Mouse (Mus musculus) midbrain, postnatal 0 days (tissue): ENCODE results near the gene Src. TPM values are rescaled to one million over a fixed set of nuclear protein-coding genes. Genes with fewer than 3 reads are reported as not detected.

Experiments
- ATAC-seq: fragments of 200-750 bp; cut with Nextera tagmentation; 2 replicates; pipeline ENCODE4 v1.8.0; 2017; ENCODE audit warnings: moderate number of reproducible peaks, mild to moderate bottlenecking, moderate TSS enrichment, moderate library complexity; ENCODE audit not compliant: low FRiP score
- DNase-seq: peaks from one replicate; pipeline ENCODE4 v3.0.0-alpha.2; 2015; ENCODE audit warnings: low spot score
- H3K27ac ChIP-seq: fragments of 300-500 bp; sonication (generic); 2 replicates; pipeline ENCODE4 v1.5.1; 2014; ENCODE audit warnings: low read depth, mild to moderate bottlenecking, low read length, mixed read lengths
- H3K27me3 ChIP-seq: fragments of 300-500 bp; sonication (generic); 2 replicates; pipeline ENCODE4 v1.6.1; 2014; ENCODE audit warnings: low read length, control low read depth, mixed read lengths; ENCODE audit not compliant: insufficient read depth
- H3K36me3 ChIP-seq: fragments of 300-500 bp; sonication (generic); 2 replicates; pipeline ENCODE4 v1.6.1; 2014; ENCODE audit warnings: low read length, control low read depth, mixed read lengths; ENCODE audit not compliant: insufficient read depth
- H3K4me1 ChIP-seq: fragments of 300-500 bp; sonication (generic); 2 replicates; pipeline ENCODE4 v1.6.1; 2014; ENCODE audit warnings: mild to moderate bottlenecking, control low read depth, antibody characterized with exemption, low read length, mixed read lengths; ENCODE audit not compliant: insufficient read depth
- H3K4me2 ChIP-seq: fragments of 300-500 bp; sonication (generic); 2 replicates; pipeline ENCODE4 v1.6.1; 2014; ENCODE audit warnings: low read depth, mild to moderate bottlenecking, low read length, mixed read lengths; ENCODE audit not compliant: poor library complexity, severe bottlenecking
- H3K4me3 ChIP-seq: fragments of 300-500 bp; sonication (generic); 2 replicates; pipeline ENCODE4 v1.5.1; 2014; ENCODE audit warnings: low read depth, mild to moderate bottlenecking, low read length, moderate library complexity
- H3K9ac ChIP-seq: fragments of 300-500 bp; sonication (generic); replicated peaks from 2 replicates; pipeline ENCODE4 v1.6.1; 2014; ENCODE audit warnings: mild to moderate bottlenecking, low read length, moderate library complexity, mixed read lengths; ENCODE audit not compliant: poor library complexity, severe bottlenecking
- H3K9me3 ChIP-seq: fragments of 300-500 bp; sonication (generic); 2 replicates; pipeline ENCODE4 v1.6.1; 2016; ENCODE audit warnings: low read length, control low read depth
- CTCF ChIP-seq: IDR thresholded peaks from 2 replicates; pipeline ENCODE4 v1.5.1; 2016; ENCODE audit warnings: antibody characterized with exemption, mild to moderate bottlenecking
- WGBS: fragments of 180-500 bp; shearing (Covaris S2); extraction: QIAGEN DNeasy Blood & Tissue Kit; methylation state at CpG from one replicate; pipeline ENCODE4 v1.1.7; 2014; 5-methylcytosine and 5-hydroxymethylcytosine counted together
- polyA plus RNA-seq: library from polyadenylated mRNA; unstranded; fragments of >200 nt; fragmentation: Nextera tagmentation; extraction: Ambion mirVana; gene quantifications from 2 replicates; pipeline ENCODE4 v1.2.1, GENCODE M21; 2015
- total RNA-seq: library from RNA; depleted of rRNA; stranded (reverse); fragments of >200 nt; gene quantifications from 2 replicates; pipeline ENCODE4 v1.2.3, GENCODE M21; 2014

Src gene
- total and polyA plus RNA-seq, 2 experiments from 2014 or later, result 26.6 to 129 TPM

DNA sequence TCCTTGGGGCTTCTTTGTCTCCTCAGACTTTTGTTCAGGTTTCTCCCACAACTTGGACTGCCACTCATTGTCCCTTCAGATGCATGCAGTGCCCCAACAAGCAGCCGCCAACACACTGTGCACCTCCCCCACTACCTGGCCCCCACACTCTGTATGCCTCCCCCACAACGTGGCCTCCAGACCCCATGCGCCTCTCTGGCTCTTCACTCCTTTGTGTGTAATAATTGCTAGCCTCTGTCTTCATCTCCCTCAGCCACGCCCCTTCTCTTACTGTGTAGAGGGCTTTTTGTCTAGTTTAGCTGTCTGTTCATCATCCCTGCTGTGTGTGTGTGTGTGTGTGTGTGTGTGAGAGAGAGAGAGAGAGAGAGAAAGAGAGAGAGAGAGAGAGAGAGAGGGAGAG is 80.3 kb downstream of the Src start:
- H3K36me3 ChIP-seq, result no peaks in the 10 kb centered on the region
- H3K4me2 ChIP-seq, result no peak overlapping the region
- no peak overlapping the region for H3K4me3 ChIP-seq
- H3K9me3 ChIP-seq, result no peaks in the 10 kb centered on the region
- DNase-seq (no peak), ATAC-seq (no peak)
- 15% methylated on average over 4 of the region's 4 CpGs for WGBS
- H3K27ac ChIP-seq, result no peak overlapping the region; the same call in 1 of the 2 replicates
- H3K9ac ChIP-seq, result no peak overlapping the region
- no peak for TF ChIP-seq CTCF
- 0 out of 2 replicates have a peak, but pooled peaks cover 3% of the 10 kb centered on the region for H3K4me1 ChIP-seq
- no peaks in the 10 kb centered on the region for H3K27me3 ChIP-seq

GRCm38 (mm10) chr2:157500364-157500763 is 82.1 kb downstream of the Src start:
- TF ChIP-seq CTCF, result no peak
- no peak overlapping the region for H3K9ac ChIP-seq
- no peaks in the 10 kb centered on the region for H3K27me3 ChIP-seq
- H3K4me2 ChIP-seq, result no peak overlapping the region
- no peaks in the 10 kb centered on the region for H3K36me3 ChIP-seq
- no peak for ATAC-seq
- H3K4me1 ChIP-seq, result 0 out of 2 replicates have a peak, but pooled peaks cover 3% of the 10 kb centered on the region
- no peak overlapping the region for H3K4me3 ChIP-seq
- no peaks in the 10 kb centered on the region for H3K9me3 ChIP-seq
- 87% methylated on average over 2 of the region's 2 CpGs for WGBS
- no peak overlapping the region for H3K27ac ChIP-seq
- no peak for DNase-seq

DNA sequence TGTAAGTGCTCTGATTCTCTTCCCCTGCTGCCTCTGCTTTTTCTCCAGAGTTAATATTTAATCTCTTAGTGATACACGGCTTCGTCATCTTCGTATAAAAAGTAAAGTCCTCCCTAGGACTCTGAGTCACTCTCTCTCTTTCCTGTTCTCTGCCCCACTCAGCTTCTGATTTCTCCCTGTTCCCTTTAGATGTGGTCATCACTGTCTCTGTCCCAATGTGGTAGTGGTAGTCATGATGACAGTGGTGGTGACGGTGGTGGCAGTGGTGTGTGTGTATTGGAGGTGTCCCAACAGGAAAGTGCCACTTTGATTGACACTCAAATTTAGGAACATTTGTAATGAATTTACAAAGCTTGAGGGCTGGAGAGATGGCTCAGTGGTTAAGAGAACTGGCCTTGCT is 83.1 kb downstream of the Src start:
- Histone ChIP-seq H3K4me1 (0 out of 2 replicates have a peak, but pooled peaks cover 4% of the 10 kb centered on the region), H3K9me3 (no peaks in the 10 kb centered on the region), H3K27me3 (no peaks in the 10 kb centered on the region), H3K9ac (no peak overlapping the region), H3K36me3 (no peaks in the 10 kb centered on the region), H3K27ac (no peak overlapping the region), H3K4me3 (no peak overlapping the region), H3K4me2 (no peak overlapping the region)
- 83% methylated on average over 4 of the region's 4 CpGs for WGBS
- ATAC-seq (no peak), DNase-seq (no peak)
- no peak for TF ChIP-seq CTCF

DNA sequence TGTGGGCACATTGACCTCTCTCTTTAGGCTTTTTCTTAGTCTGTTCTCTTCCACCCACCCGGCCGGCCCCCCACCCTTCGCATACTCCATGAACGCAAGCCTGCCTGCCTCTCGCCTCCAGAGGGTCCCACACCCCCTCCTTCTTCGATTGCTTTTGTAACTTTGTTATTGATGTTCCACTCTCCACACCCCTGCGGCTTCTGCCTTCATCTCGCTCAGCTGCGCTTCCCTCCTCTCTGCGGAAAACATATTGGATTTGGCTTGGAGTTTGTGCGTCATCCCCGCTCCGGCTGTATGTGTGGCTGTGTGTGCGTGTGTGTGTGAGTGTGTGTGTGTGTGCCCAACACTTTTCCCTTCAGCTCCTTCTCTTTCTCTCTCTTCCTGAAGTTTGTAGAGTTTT is 88.5 kb downstream of the Src start:
- no peak overlapping the region for H3K9ac ChIP-seq
- no peak; the same call in 1 of the 2 replicates for ATAC-seq
- 0 out of 2 replicates have a peak overlapping the region, but pooled peaks have one; percentile 18 for H3K4me2 ChIP-seq

GRCm38 (mm10) chr2:157509182-157509581 is 90.9 kb downstream of the Src start:
- Histone ChIP-seq H3K9me3 (no peaks in the 10 kb centered on the region), H3K36me3 (no peaks in the 10 kb centered on the region), H3K4me3 (no peak overlapping the region), H3K27me3 (no peaks in the 10 kb centered on the region), H3K4me1 (peaks cover 16% of the 10 kb centered on the region; the same call in 1 of the 2 replicates), H3K9ac (no peak overlapping the region), H3K27ac (no peak overlapping the region), H3K4me2 (no peak overlapping the region)
- no peak for TF ChIP-seq CTCF
- 82% methylated on average over 5 of the region's 5 CpGs for WGBS
- DNase-seq, result no peak
- no peak for ATAC-seq

More for the DNA sequence above, 88.5 kb downstream of the Src start:
- Histone ChIP-seq H3K9me3 (no peaks in the 10 kb centered on the region), H3K27me3 (no peaks in the 10 kb centered on the region), H3K36me3 (no peaks in the 10 kb centered on the region), H3K4me1 (peaks cover 13% of the 10 kb centered on the region; the same call in 1 of the 2 replicates), H3K4me3 (no peak overlapping the region), H3K27ac (no peak overlapping the region)
- peak; percentile 65 for DNase-seq
- WGBS, result 9% methylated on average over 14 of the region's 14 CpGs
- no peak for TF ChIP-seq CTCF

DNA sequence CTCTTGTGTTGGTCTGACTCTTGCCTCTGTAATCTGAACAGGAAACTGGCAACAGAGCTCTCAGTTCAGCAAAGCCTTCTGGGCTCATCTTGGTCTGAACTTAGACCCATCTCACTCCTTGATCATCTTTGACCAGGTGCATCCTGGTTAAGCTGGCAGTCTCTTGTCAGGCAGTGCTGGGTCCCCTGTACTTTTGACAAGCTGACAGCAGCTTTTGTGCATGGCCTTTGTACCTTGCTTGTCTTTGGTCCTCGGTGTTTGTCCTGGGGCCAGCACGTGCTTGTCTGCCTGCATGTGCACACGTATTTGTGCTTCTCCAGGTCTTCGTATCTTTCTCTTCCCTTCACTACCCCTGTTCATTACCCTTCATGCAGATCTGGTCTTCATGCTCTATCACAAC is 91.8 kb downstream of the Src start:
- Histone ChIP-seq H3K4me3 (no peak overlapping the region), H3K27ac (no peak overlapping the region), H3K9ac (no peak overlapping the region), H3K36me3 (no peaks in the 10 kb centered on the region), H3K4me2 (no peak overlapping the region), H3K27me3 (no peaks in the 10 kb centered on the region), H3K4me1 (peaks cover 16% of the 10 kb centered on the region; the same call in 1 of the 2 replicates), H3K9me3 (no peaks in the 10 kb centered on the region)
- WGBS, result 61% methylated on average over 4 of the region's 4 CpGs
- no peak for DNase-seq
- no peak for TF ChIP-seq CTCF
- no peak for ATAC-seq
